Mouse (Mus musculus): ENCODE results near the gene Syt16.

The Syt16 gene

GRCm38 (mm10) chr12:74232845-74233244 is 235.4 kb downstream of the Syt16 start:
- no peak for DNase-seq

DNA sequence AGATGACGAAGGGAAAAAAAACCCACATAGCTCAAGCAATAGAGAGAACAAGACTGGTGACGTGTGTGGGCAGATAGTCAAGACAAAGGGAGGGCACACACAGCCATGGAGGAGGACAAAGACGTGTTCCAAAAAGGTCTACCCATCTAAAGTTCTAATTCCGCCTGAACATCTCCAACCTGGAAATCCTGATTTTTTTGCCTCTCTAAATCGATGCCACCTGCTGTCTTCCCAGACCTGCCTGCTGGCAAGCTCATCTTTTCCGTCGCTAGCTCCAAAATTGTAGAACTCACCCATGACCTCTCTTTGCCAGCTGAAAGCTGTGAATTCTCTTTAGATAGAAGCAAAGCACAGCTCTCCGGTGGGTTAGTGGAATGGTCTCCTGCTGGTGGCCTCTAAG is 238.7 kb downstream of the Syt16 start:
- no peak for DNase-seq

GRCm38 (mm10) chr12:74238056-74238455 is 240.6 kb downstream of the Syt16 start:
- peak; percentile 24 for DNase-seq

DNA sequence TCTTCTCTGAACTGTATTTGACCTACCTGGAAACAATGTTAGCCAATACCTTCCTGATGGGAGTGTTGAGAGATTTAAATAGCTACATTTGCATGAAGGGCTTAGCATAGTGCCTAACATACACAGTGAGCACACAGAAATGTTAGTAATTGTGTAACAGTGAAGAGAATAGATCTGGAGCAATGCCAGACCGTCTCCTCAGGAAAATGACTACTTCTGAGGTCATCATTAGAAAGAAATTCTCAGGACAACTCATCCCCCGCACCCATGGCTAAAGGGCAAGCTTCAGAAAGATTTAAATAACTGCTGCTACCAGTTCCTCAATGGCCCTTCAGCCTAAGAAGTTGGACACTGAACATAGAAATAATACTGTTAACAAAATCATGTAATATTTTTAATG is 241.3 kb downstream of the Syt16 start:
- DNase-seq = no peak

DNA sequence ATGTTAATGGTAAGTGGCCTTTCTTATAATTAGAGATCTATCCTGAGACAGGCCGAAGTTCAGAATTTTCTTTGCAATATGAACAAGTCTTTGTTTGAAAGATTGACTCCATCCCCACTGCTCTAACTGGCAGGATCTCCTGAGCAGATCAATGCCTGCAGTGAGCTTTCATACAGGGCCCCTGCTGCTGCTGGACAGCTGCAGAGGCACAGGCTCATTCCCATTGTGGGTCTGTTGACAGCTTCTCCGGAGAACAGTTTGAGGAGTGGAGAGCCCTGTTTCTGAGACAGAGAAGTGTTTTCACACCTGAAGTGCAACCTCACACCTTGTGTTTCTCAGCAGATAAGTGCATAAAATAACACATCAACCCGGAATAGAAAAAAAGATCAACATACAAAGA is 267.4 kb downstream of the Syt16 start:
- no peak for DNase-seq

DNA sequence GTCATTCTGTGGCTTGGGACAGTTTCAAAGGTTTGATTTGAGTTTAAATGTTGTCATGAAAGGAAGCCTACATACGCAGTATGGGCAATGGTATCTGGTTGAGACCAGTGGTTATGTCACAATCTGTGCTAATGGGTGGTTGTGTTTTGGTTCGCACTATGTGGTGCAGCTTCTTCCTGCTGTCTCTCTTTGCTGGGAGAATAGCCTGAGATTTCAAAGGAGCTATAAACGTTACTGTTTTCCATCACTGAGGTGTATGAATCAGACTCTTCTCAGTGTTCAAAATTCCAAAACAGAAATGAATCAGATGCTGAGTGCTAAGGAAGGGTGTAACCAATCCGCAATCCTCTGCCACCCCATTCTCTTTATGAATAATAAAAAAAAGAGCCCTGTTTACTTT is 269.6 kb downstream of the Syt16 start:
- DNase-seq = no peak

- no peak for DNase-seq
These were observed 271.3 kb downstream of the Syt16 start for GRCm38 (mm10) chr12:74268644-74269285.

DNA sequence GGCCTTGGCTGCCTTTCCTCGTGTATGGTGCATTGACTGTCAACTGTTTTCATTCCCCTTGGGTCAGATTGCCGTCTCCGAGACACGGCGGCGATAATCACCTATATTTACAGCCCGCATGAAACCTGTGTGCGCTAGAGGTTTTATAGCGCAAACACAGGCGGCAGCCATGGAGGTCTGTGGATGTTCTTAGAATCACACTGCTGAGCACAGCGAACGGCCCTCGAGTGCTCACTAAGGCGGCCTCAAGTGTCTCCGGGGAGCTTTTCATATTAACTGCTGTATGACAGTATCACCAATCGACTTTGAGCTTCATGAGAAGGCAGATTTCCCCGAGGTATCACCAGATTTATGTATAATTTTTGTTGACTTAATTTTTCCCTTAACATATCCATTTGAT is 275.1 kb downstream of the Syt16 start:
- no peak for DNase-seq

DNA sequence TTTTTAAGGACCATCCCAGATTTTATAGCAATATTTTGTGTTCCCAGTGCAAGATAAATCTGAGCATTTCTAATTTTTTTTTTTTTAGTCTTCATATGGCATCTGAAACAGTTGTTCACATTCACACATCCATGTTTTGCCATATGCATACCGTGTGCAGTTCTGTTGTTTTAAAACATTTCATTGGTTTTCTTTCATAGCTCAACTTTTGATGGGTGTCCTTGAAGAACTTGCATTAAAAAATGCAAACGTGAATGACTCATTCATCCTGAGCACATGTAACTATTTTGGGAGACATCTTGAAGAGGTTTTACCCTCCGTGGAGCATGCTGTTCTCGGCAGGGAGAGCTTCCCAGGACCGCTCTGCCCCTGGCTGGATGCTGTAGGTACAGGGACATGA is 279.8 kb downstream of the Syt16 start:
- DNase-seq = no peak

GRCm38 (mm10) chr12:74281403-74281802 is 283.9 kb downstream of the Syt16 start:
- no peak for DNase-seq

GRCm38 (mm10) chr12:74282846-74283245 is 285.4 kb downstream of the Syt16 start:
- DNase-seq = no peak

GRCm38 (mm10) chr12:74284020-74284684 is 286.7 kb downstream of the Syt16 start:
- peak; percentile 89 for DNase-seq

DNA sequence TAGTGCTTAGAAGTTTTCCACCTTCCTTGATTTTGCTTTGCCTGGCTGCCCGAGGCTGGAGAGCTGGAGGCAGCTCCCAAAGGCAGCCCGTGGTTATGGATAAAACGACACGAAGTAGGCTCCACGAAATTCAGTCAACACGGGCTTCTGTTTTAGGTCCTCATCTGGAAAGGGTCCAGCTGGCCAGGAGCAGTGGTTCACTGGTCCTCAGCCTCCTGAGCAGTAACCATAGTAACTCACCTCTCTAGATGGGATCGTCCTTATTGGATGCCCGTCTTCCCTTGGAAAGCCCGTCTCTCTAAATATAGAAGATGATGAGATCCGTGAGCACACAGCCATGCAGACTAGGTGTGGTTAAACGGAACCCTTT is 287.2 kb downstream of the Syt16 start:
- no peak for DNase-seq

DNA sequence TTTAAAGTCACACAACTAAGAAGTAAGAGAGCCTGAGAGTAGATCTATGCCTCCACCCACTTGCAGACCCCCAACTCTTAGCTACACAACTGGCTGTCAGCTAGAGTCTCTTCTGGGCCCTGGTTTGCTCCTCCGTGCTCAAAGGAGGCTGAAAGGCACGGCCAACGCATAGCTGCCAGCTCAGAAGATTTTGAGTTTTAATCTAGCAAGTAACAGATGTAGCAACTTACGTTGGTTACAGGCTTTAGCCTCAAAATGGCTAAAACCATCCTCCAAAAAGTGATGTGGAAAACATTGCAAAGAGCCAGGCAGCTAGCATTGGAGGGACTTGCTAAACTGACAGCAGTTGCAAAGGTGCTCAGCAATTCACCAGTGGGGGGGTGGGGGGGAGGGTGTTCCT is 293.5 kb downstream of the Syt16 start:
- no peak for DNase-seq

DNA sequence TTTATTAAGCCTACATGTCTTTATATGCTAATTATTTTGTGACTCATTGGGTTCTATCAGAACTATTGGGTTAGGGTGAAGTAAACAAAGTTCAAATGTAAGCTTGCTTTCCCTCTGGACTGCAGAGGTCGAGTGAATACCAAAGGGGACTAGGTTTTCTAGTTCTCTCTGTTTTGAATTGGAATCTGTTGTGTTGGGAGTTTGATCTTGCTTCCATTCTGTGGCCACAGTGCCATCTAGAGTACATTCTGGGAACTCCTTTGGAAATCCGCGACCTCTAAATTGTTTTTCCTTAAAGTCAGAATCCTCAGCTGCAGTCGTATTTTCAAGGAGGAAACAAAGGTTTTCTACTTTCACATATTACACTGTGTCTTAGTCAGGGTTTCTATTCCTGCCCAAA is 296.2 kb downstream of the Syt16 start:
- DNase-seq = peak; percentile 51

DNA sequence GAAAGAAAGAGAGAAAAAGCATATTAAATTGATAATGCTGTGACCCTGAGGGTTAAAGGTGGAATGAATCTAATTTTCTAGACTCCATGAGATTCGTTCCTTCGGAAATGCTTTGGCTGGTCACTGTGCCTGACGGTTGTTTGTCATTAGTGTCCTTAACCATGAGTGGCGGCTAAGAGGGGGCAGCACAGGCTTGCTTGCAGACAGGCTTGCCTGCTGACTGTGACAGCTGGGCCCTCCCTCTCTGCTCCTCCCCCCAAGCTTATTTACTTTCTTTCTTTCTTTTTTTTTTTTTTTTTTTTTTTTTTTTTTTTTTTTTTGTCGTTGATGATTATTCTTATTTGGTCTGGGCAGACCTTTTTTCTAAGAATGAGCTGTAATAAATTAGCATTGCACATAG is 298.9 kb downstream of the Syt16 start:
- no peak for DNase-seq

- DNase-seq = no peak
These were observed 304.1 kb downstream of the Syt16 start for GRCm38 (mm10) chr12:74301559-74301958.

GRCm38 (mm10) chr12:74303418-74304294 is 306.2 kb downstream of the Syt16 start:
- DNase-seq = no peak

- no peak for DNase-seq
These were observed 315.1 kb downstream of the Syt16 start for GRCm38 (mm10) chr12:74312611-74313010.

DNA sequence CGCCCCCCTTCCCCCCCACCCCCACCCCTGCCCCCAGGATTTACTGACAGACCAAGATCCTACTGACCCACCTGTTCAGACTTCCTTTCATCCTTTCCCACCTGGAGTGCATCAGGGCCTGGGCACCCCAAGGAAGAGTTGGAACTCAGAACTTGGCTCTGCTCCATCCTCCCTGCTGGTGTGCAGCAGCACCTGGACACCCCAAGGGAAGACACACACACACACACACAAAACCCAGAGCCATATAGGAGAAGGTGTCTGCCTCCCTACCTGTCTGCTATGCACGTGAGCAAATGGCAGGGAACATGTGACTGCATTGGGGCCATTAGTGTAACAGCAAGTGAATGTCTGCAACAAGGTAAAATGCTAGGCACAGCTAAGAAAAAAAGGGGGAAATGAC is 317.8 kb downstream of the Syt16 start:
- no peak for DNase-seq

DNA sequence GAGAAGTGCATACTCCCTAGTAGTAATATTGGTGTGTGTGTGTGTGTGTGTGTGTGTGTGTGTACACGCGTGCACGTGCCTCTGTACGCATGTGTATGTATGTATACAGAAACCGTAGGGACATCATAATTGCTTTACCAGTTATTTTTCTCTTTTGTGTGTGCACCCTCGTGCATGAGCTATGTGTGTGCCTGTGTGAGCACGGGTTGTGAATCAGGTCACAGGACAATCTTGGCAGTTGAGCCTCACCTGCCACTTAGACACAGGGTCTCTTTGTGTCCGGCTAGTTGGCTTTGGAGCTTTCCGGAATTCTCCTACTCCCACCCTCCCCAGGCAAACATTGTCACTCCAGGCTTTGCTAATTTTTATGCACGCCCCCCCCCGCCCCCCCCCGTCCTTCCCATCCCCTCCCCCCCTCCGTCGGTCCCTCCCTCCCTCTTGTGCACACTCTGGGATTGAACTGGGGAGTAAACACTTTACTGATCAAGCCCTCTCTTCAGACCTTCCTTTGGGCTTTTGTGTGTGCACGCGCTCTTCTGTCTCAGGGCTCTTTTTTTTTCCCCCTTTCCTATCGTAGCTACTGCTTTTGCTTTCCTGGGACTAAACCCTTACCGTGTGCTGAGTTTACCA is 319.0 kb downstream of the Syt16 start, which contains the start of gene Gm11042:
Gm11042 (minus strand) TSS at position 51 of the 630 bp plus-strand sequence.
- peak; percentile 14 for DNase-seq

DNA sequence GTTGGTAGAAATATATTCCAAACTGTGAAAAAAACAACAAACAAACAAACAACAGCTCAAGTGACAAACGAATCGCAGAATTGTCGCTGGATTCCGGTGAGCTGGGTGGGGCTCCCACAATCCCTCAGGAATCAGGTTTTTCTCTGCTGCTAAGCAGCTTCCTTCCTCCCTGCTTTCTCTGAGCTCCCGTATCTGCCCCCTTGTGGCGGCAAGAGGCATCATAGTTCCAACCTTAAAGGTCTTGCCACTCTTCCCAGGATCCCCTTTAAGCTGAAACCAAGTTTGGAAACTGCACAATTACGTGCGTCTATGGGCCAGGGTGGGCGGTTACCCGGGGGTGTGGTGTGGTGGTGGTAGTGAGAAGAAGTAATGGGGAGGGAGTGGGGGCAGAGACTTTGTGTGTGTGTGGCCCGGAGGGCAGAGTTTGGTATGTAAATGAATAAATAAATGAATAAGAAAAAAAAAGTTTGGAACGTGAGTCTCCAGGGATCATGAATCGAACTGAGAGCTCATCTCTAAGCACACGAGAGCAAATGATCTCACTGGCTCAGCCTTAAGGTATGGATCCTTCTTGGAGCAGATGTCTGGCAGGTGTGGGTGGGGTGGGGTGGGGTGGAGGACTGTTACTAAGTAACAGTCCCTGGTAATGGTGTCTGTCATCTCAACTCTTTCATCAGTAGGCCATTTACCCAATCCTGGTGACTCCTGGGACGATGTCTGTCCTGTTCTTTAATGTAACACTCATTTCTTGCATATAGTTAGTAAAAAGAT is 319.7 kb downstream of the Syt16 start:
- peak; percentile 85 for DNase-seq

DNA sequence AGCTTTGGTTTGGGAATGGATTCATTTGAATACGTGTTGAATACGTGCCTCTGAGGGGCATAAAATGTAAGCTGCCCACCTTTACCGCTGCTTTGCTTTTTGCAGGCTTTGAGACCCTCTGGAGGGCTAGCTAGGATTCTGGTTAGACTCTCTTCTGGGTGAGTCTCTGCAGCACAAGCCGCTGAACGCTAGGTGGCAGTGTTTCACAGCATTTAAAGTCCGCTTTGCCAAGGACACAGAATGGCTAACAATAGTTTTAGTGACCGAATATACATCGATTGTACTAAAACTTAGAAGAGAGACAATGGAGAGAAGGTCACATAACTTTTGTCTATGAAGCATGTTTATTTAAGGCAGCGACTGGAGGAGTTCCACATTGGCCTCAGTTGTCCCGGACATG is 322.9 kb downstream of the Syt16 start:
- peak; percentile 82 for DNase-seq

All from kidney, postnatal 10 days (tissue).